Mouse (Mus musculus) heart, embryonic 11.5 days (tissue): ENCODE results near the gene Gm20517. TPM values are rescaled to one million over a fixed set of nuclear protein-coding genes. Genes with fewer than 3 reads are reported as not detected.
A peak's percentile ranks its signal among the peaks of the same experiment; 100 is the strongest.

Source experiments
- ATAC-seq: fragments of 200-750 bp; cut with Nextera tagmentation; replicated peaks from 2 replicates; pipeline ENCODE4 v1.8.0; 2017; ENCODE audit warnings: moderate library complexity; ENCODE audit not compliant: insufficient number of reproducible peaks, low FRiP score, low TSS enrichment
- H3K27ac ChIP-seq: fragments of 300-500 bp; sonication (generic); 2 replicates; pipeline ENCODE4 v1.5.1; 2014; ENCODE audit warnings: mild to moderate bottlenecking, low read depth, low read length
- H3K27me3 ChIP-seq: fragments of 300-500 bp; sonication (generic); 2 replicates; pipeline ENCODE4 v1.6.1; 2014; ENCODE audit warnings: mild to moderate bottlenecking, low read length, mixed read lengths; ENCODE audit not compliant: control insufficient read depth, insufficient read depth
- H3K36me3 ChIP-seq: fragments of 300-500 bp; sonication (generic); 2 replicates; pipeline ENCODE4 v1.6.1; 2014; ENCODE audit warnings: mild to moderate bottlenecking, low read length, moderate library complexity, mixed read lengths; ENCODE audit not compliant: control insufficient read depth, insufficient read depth
- H3K4me1 ChIP-seq: fragments of 300-500 bp; sonication (generic); 2 replicates; pipeline ENCODE4 v1.6.1; 2014; ENCODE audit warnings: low read length; ENCODE audit not compliant: control insufficient read depth, insufficient read depth
- H3K4me2 ChIP-seq: fragments of 300-500 bp; sonication (generic); 2 replicates; pipeline ENCODE4 v1.6.1; 2014; ENCODE audit warnings: mild to moderate bottlenecking, moderate library complexity
- H3K4me3 ChIP-seq: fragments of 300-500 bp; sonication (generic); 2 replicates; pipeline ENCODE4 v1.5.1; 2014; ENCODE audit warnings: low read depth, low read length
- H3K9ac ChIP-seq: fragments of 300-500 bp; sonication (generic); 2 replicates; pipeline ENCODE4 v1.6.1; 2014; ENCODE audit warnings: mild to moderate bottlenecking, low read depth, low read length, moderate library complexity
- H3K9me3 ChIP-seq: fragments of 300-500 bp; sonication (generic); replicated peaks from 2 replicates; pipeline ENCODE4 v1.6.1; 2016; ENCODE audit warnings: low read length; ENCODE audit not compliant: control insufficient read depth
- WGBS: fragments of 180-500 bp; shearing (Covaris S2); extraction: QIAGEN DNeasy Blood & Tissue Kit; methylation state at CpG from one replicate; pipeline ENCODE4 v1.1.7; 2014; ENCODE audit not compliant: insufficient replicate concordance; 5-methylcytosine and 5-hydroxymethylcytosine counted together
- polyA plus RNA-seq: library from polyadenylated mRNA; unstranded; fragments of >200 nt; fragmentation: Nextera tagmentation; extraction: Ambion mirVana; gene quantifications from 2 replicates; pipeline ENCODE4 v1.2.1, GENCODE M21; 2014

Gm20517 gene
- polyA plus RNA-seq, 1 experiment from 2014 or later, result 1.6 TPM

DNA sequence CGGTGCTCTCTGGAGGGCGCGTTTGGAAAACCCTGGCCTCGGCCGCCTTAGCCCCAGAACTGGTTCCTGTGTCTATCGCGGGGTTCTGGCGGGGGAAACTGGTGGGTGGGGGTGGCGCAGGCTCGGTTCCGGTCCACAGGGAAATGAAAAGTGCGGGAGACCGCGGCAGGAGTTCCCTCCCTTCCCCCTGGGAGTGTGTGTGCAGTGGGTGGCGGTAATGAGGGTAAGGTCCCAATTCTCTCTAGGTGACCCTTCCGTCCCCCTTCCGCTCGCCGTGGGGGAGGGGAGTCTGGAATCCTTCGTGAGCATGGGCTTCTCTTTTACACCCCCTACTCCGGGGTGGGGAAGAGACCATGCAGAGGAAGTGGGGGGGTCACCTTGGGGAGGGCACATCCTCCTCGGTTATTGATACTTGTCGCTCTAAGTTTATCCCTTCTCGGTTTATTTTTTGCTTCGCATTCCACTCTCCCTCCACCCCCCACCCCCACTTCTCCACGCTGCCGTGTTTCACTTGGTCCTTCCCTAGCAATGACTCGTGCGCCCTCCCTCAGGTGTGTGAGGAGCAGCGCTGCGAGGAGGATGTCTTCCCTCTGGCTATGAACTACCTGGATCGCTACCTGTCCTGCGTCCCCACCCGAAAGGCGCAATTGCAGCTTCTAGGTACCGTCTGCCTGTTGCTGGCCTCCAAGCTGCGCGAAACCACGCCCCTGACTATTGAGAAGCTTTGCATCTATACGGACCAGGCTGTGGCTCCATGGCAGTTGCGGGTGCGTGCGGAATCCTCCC is 17.0 kb upstream of the Gm20517 start:
- H3K27me3 ChIP-seq, result no peaks in the 10 kb centered on the region
- peaks cover 38% of the 10 kb centered on the region for H3K4me1 ChIP-seq
- under 1% methylated on average over 37 of the region's 43 CpGs for WGBS
- peak overlapping the region; percentile 96 for H3K4me2 ChIP-seq
- no peak for ATAC-seq
- no peaks in the 10 kb centered on the region for H3K9me3 ChIP-seq
- H3K4me3 ChIP-seq, result peak overlapping the region; percentile 93
- H3K27ac ChIP-seq, result peak overlapping the region; percentile 97
- H3K36me3 ChIP-seq, result peaks cover 11% of the 10 kb centered on the region
- H3K9ac ChIP-seq, result peak overlapping the region; percentile 97

DNA sequence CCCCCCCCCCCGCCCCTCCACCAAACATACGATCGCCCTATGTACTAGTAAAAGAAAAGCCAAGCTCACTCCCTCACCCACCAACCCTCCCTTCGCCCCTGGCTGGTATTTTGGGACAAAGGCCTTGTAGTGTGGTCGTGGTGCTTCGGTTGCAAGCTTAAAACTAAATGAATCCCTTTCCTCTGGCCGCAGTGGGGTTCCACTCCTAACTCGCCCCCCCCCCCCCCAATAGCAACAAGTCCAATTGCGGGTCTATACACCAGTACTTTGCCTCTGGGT is 16.5 kb upstream of the Gm20517 start:
- peak overlapping the region; percentile 97 for H3K27ac ChIP-seq

DNA sequence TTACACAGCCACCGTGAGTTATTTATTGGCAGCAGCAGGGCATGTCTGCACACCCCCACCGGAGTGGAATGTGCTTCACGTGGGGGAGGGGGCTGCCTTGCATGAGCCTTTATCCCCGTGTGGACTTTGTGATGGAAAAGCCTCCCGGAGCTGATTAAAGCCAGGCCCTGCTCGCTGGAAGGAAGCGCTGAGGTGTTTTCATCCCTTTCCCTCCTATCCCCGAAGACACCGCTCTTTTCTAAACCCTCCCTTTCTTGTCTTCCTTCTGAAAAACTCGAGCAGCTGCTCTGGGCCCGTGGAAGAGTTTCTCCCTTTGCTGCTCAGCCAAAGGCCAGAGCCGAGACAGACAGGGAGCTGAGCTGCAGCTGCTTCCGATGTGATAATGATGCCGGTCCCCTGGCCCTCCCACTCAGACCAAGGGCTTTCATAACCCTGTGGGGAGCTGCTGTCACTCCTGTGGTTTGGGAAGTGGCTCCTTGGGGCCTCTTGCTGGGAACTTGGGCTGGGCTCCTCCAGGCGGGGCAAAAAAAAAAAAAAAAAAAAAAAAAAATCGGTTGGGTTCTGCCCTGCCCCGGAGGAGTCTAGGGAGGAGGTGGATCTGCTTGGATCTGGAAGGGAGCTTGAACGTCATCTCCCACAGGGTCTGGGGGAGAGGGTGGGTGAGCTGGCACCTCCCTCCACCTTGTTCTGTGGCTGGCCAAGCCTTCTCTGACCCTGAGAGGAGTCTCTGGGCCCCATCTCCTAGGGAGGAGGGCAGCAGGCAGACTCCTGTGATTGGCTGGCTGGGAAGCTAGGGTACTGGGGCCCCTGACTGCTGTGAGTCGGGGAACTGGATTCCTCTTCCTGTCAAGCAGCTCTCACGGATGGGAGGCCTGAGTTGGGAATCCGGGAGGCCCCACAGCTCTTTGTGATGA is 15.9 kb upstream of the Gm20517 start:
- Histone ChIP-seq H3K4me2 (peak overlapping the region; percentile 96), H3K27me3 (no peaks in the 10 kb centered on the region), H3K27ac (peak overlapping the region; percentile 97), H3K4me3 (peak overlapping the region; percentile 93), H3K4me1 (peaks cover 40% of the 10 kb centered on the region), H3K36me3 (peaks cover 11% of the 10 kb centered on the region), H3K9ac (peak overlapping the region; percentile 97), H3K9me3 (no peaks in the 10 kb centered on the region)
- WGBS, result under 1% methylated on average over 20 of the region's 21 CpGs
- ATAC-seq, result peak; percentile 76

More for the DNA sequence above, 16.5 kb upstream of the Gm20517 start:
- H3K9me3 ChIP-seq, result no peaks in the 10 kb centered on the region
- H3K4me2 ChIP-seq, result peak overlapping the region; percentile 96
- H3K36me3 ChIP-seq, result peaks cover 11% of the 10 kb centered on the region
- peak overlapping the region; percentile 97 for H3K9ac ChIP-seq
- ATAC-seq, result no peak
- peak overlapping the region; percentile 93 for H3K4me3 ChIP-seq
- WGBS, result 0% methylated on average over 8 of the region's 9 CpGs
- H3K4me1 ChIP-seq, result peaks cover 40% of the 10 kb centered on the region
- no peaks in the 10 kb centered on the region for H3K27me3 ChIP-seq

DNA sequence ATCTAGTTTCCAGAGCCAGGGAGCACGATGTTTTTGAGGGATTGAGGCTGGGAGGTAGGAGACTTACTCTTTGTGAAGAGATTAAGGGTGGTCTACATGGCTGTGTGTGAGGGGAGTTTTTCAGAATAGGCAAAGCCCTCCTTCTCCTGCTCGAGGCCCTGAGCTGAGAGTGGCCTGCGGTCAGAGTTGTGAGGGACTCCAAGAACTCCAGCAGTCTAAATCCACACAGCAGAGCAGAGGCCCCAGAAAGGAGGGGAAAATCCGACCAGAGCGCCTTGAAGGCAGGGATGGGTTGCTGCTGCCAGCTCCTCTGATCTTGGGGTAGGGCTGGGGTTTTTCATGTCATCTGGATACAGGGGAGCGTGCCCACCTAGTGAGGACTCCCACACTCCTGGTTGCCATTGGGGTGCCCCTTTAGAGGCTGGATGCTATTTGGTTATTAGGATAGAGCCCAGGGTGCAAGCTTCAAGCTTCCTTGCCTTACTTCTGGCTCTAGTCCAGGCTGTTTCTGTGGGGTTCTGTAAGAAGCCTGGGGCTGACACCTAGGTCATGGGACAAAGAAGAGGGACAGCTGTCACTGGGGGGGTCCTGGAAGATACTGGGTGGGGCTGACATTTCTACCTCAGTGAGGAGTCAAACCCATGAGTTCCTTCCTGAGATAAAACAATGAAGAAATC is 15.1 kb upstream of the Gm20517 start:
- Histone ChIP-seq H3K4me2 (peak overlapping the region; percentile 96), H3K4me3 (peak overlapping the region; percentile 93), H3K9me3 (no peaks in the 10 kb centered on the region), H3K27me3 (no peaks in the 10 kb centered on the region), H3K36me3 (peaks cover 16% of the 10 kb centered on the region), H3K4me1 (peaks cover 35% of the 10 kb centered on the region), H3K27ac (peak overlapping the region; percentile 97), H3K9ac (peak overlapping the region; percentile 97)
- no peak for ATAC-seq
- WGBS, result 32% methylated on average over 6 of the region's 6 CpGs

DNA sequence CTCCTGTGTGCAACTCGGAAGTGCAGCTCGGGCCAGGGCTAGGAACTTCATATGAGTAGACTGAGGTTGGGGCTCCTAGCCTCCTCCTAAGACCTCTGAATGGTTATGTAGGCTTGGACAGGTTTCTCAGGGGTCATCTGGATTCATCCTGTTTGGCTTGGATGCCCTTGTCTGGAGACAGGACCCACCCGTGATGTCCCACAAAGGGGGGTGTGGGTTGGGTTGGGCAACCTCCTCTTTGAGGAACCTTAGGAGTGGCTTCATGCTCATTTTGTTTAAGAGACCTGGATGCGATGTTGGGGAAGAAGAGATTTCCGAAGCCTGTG is 14.6 kb upstream of the Gm20517 start:
- no peak for ATAC-seq

DNA sequence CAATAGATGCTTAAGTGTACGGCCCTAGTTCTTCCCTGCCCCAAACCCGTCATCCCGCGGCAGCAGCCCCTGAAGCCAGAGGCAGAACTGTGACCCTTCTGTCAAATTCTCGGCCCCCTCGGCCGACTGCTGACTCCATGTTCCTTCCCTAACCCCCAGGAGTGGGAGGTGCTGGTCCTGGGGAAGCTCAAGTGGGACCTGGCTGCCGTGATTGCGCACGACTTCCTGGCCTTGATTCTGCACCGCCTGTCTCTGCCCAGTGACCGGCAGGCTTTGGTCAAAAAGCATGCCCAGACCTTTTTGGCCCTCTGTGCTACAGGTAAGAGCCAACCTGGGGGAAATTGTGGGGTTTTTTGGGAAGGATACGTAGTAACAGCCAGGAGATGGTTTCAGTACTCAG is 14.1 kb upstream of the Gm20517 start:
- H3K27me3 ChIP-seq, result no peaks in the 10 kb centered on the region
- H3K4me1 ChIP-seq, result peaks cover 34% of the 10 kb centered on the region
- WGBS, result 51% methylated on average over 13 of the region's 13 CpGs
- peak overlapping the region; percentile 93 for H3K4me3 ChIP-seq
- peaks cover 26% of the 10 kb centered on the region for H3K36me3 ChIP-seq
- H3K9me3 ChIP-seq, result no peaks in the 10 kb centered on the region
- H3K9ac ChIP-seq, result peak overlapping the region; percentile 97
- peak overlapping the region; percentile 97 for H3K27ac ChIP-seq
- no peak for ATAC-seq
- peak overlapping the region; percentile 96 for H3K4me2 ChIP-seq

More for the DNA sequence above, 14.6 kb upstream of the Gm20517 start:
- H3K9me3 ChIP-seq, result no peaks in the 10 kb centered on the region
- peak overlapping the region; percentile 93 for H3K4me3 ChIP-seq
- no peaks in the 10 kb centered on the region for H3K27me3 ChIP-seq
- peak overlapping the region; percentile 97 for H3K9ac ChIP-seq
- H3K4me1 ChIP-seq, result peaks cover 34% of the 10 kb centered on the region
- 66% methylated on average over 5 of the region's 5 CpGs for WGBS
- H3K4me2 ChIP-seq, result peak overlapping the region; percentile 96
- H3K36me3 ChIP-seq, result peaks cover 21% of the 10 kb centered on the region
- peak overlapping the region; percentile 97 for H3K27ac ChIP-seq

DNA sequence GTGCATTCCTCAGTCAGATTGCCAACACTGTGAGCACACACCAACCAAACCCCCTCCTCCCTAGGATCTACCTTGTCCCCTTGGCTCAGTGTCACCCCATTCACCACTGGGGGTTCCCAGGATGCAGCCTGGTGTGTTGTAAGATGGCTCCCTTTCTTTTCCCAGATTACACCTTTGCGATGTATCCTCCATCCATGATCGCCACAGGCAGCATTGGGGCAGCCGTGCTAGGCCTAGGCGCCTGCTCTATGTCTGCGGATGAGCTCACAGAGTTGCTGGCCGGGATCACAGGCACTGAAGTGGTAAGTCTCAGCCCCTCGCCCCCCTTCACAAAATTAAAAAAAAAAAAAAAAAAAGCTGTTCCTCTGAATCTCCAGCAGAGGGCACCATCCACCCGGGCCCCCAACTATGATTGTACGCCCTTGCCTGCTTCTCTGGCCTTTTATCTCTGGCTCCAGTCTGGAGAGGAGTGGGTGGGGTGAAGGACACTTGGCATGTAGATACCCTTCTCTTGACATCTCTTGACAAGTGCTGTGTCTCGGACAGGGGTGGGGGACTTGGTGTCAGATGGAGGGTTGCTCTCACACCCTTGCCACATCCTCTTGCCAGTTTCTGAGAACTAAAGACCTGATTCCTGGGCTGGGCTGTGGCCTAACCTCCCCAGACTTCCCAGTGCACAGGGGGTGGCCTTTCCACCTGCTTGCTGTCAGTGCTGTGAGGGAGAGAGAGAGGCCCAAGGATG is 13.4 kb upstream of the Gm20517 start:
- Histone ChIP-seq H3K9me3 (no peaks in the 10 kb centered on the region), H3K27me3 (no peaks in the 10 kb centered on the region), H3K9ac (peak overlapping the region; percentile 97), H3K4me1 (peaks cover 28% of the 10 kb centered on the region), H3K4me3 (peak overlapping the region; percentile 93; the same call in 1 of the 2 replicates), H3K36me3 (peaks cover 30% of the 10 kb centered on the region), H3K27ac (peak overlapping the region; percentile 97), H3K4me2 (peak overlapping the region; percentile 96)
- 20% methylated on average over 10 of the region's 10 CpGs for WGBS
- ATAC-seq, result peak; percentile 36
